Mouse (Mus musculus) liver, adult 2 months (tissue): ENCODE data around the gene Slc28a3.

Experiments
- CTCF ChIP-seq: fragments of 200-500 bp; IDR thresholded peaks from 2 replicates; pipeline ENCODE4 v1.5.1; 2011; ENCODE audit warnings: low read depth, low read length, control low read depth
- POLR2A ChIP-seq: fragments of 200-500 bp; IDR thresholded peaks from 2 replicates; pipeline ENCODE4 v1.6.1; 2011; ENCODE audit warnings: low read length, control low read depth; ENCODE audit not compliant: insufficient read depth; ENCODE audit errors: extremely low read depth

GRCm38 (mm10) chr13:58514147-58514727, 96.4 kb downstream of the Slc28a3 start:
- TF ChIP-seq CTCF = no peak
- TF ChIP-seq POLR2A = no peak
